Mouse (Mus musculus) embryonic facial prominence, embryonic 15.5 days (tissue): ENCODE data around the gene Zfp975. TPM values are rescaled to one million over a fixed set of nuclear protein-coding genes. Genes with fewer than 3 reads are reported as not detected.

Source experiments
- polyA plus RNA-seq: library from polyadenylated mRNA; unstranded; fragments of >200 nt; fragmentation: Nextera tagmentation; extraction: Ambion mirVana; gene quantifications from 2 replicates; pipeline ENCODE4 v1.2.1, GENCODE M21; 2015

The Zfp975 gene
- polyA plus RNA-seq, 1 experiment from 2014 or later: 7.0 TPM

Other genes starting within 250 kb of the Zfp975 start
- gene 4933421I07Rik, start 244.6 kb downstream of the Zfp975 start, polyA plus RNA-seq: not detected in 2 replicates
- 9.0 and 9.7 TPM in 2 replicates for gene Zfp141, start 187.0 kb downstream of the Zfp975 start, polyA plus RNA-seq
- not detected in 2 replicates for gene Gm21028, start 114.2 kb downstream of the Zfp975 start, polyA plus RNA-seq
- 1.4 and 1.5 TPM in 2 replicates for gene Zfp977, start 100.2 kb downstream of the Zfp975 start, polyA plus RNA-seq
- gene Zfp976, start 50.2 kb downstream of the Zfp975 start, polyA plus RNA-seq: 2.2 and 2.9 TPM in 2 replicates
- not detected in 2 replicates for gene Gm17067, start 34.3 kb upstream of the Zfp975 start, polyA plus RNA-seq
- not detected in 2 replicates for gene Vmn2r62, start 100.8 kb upstream of the Zfp975 start, polyA plus RNA-seq
- not detected in 2 replicates for gene Gm2381, start 174.5 kb upstream of the Zfp975 start, polyA plus RNA-seq
- not detected in 2 replicates for gene Vmn2r63, start 241.1 kb upstream of the Zfp975 start, polyA plus RNA-seq